Mouse (Mus musculus) heart, adult 2 months (tissue): ENCODE results near the gene Lingo3. TPM values are rescaled to one million over a fixed set of nuclear protein-coding genes. Genes with fewer than 3 reads are reported as not detected.

Source experiments
- DNase-seq, 2 experiments: peaks; one replicate each; pipeline ENCODE4 v3.0.0; 2021
- H3K27ac ChIP-seq: fragments of 200-600 bp; 2 replicates; pipeline ENCODE4 v1.8.1; 2022
- H3K27me3 ChIP-seq: fragments of 200-500 bp; 2 replicates; pipeline ENCODE4 v1.6.1; 2012; ENCODE audit warnings: mild to moderate bottlenecking, low read length, inconsistent platforms, mixed read lengths; ENCODE audit not compliant: control insufficient read depth, insufficient read depth
- H3K36me3 ChIP-seq: fragments of 200-500 bp; 2 replicates; pipeline ENCODE4 v1.6.1; 2012; ENCODE audit warnings: low read length, inconsistent platforms; ENCODE audit not compliant: control insufficient read depth, insufficient read depth
- H3K4me1 ChIP-seq: fragments of 200-500 bp; 2 replicates; pipeline ENCODE4 v1.6.1; 2011; ENCODE audit warnings: low read length; ENCODE audit not compliant: control insufficient read depth, insufficient read depth
- H3K4me3 ChIP-seq: fragments of 200-600 bp; 2 replicates; pipeline ENCODE4 v1.8.1; 2022
- H3K79me2 ChIP-seq: fragments of 200-500 bp; replicated peaks from 2 replicates; pipeline ENCODE4 v1.6.1; 2012; ENCODE audit warnings: mild to moderate bottlenecking, inconsistent platforms, low read length, moderate library complexity, mixed read lengths; ENCODE audit not compliant: control insufficient read depth, insufficient read depth
- H3K9ac ChIP-seq: fragments of 200-500 bp; 2 replicates; pipeline ENCODE4 v1.6.1; 2012; ENCODE audit warnings: low read depth, mild to moderate bottlenecking, control low read depth, inconsistent platforms, low read length, mixed read lengths
- CTCF ChIP-seq: fragments of 200-600 bp; IDR thresholded peaks from 2 replicates; pipeline ENCODE4 v1.8.1; 2022; ENCODE audit warnings: antibody characterized with exemption, mild to moderate bottlenecking, moderate library complexity
- EP300 ChIP-seq: fragments of 200-500 bp; IDR thresholded peaks from 2 replicates; pipeline ENCODE4 v1.6.1; 2011; ENCODE audit warnings: low read depth, low read length, control low read depth; ENCODE audit not compliant: insufficient read depth
- POLR2A ChIP-seq: fragments of 200-500 bp; IDR thresholded peaks from 2 replicates; pipeline ENCODE4 v1.6.1; 2011; ENCODE audit warnings: mild to moderate bottlenecking, low read depth, low read length, control low read depth; ENCODE audit not compliant: insufficient read depth
- WGBS: fragments of 180-500 bp; shearing (Covaris S2); methylation state at CpG from one replicate; pipeline ENCODE4 v1.1.7; 2018; 5-methylcytosine and 5-hydroxymethylcytosine counted together
- intact Hi-C: fragments of 180-260 bp; cut with DNase I; formaldehyde crosslinking; loops from one replicate; pipeline ENCODE4 v1.15.1; 2025
- polyA plus RNA-seq: library from polyadenylated mRNA; depleted of rRNA; stranded (reverse); fragments of >200 nt; gene quantifications from 2 replicates; pipeline ENCODE4 v1.2.3, GENCODE M21; 2012
- total RNA-seq, 2 experiments: library from RNA; stranded (reverse); gene quantifications; 2 replicates each; pipeline ENCODE4 v1.2.3; 2021

The Lingo3 gene
- total and polyA plus RNA-seq, 3 experiments: 10.7 to 15.8 (median 12.0) TPM

GRCm38 (mm10) chr10:80827063-80827869, 16.6 kb downstream of the Lingo3 start:
- DNase-seq: no peak
- Histone ChIP-seq H3K79me2 (peaks cover 7% of the 10 kb centered on the region), H3K27ac (peak overlapping the region; percentile 99), H3K27me3 (no peaks in the 10 kb centered on the region), H3K36me3 (peaks cover 7% of the 10 kb centered on the region; the same call in 1 of the 2 replicates), H3K9ac (peak overlapping the region; percentile 92), H3K4me3 (peak overlapping the region; percentile 98), H3K4me1 (peaks cover 12% of the 10 kb centered on the region)
- intact Hi-C loops: loop anchor here (2.0 kb wide), 1 partner anchor 28 kb away; the partner anchor contains the start of genes Plekhj1 and Sf3a2
- 3% methylated on average over 29 of the region's 29 CpGs for WGBS
- TF ChIP-seq EP300 (no peak), CTCF (no peak), POLR2A (no peak)

- peak within 1 kb of the TSS; percentile 98 for H3K4me3 ChIP-seq
- TF ChIP-seq EP300 (peak; percentile 55; the same call in 1 of the 2 replicates), POLR2A (peak; percentile 98), CTCF (peak; percentile 27)
- peaks cover 12% of the 10 kb centered on the region for H3K4me1 ChIP-seq
- no peaks in the 10 kb centered on the region for H3K27me3 ChIP-seq
- peak within 1 kb of the TSS; percentile 92 for H3K9ac ChIP-seq
- peak; percentile 98 to 99 for DNase-seq
- H3K36me3 ChIP-seq: peaks cover 7% of the 10 kb centered on the region; the same call in 1 of the 2 replicates
- peak within 1 kb of the TSS; percentile 99 for H3K27ac ChIP-seq
- peaks cover 7% of the 10 kb centered on the region for H3K79me2 ChIP-seq
- WGBS: under 1% methylated on average over 82 of the region's 82 CpGs
- intact Hi-C loops: loop anchor here (2.0 kb wide), 1 partner anchor 28 kb away; the partner anchor contains the start of genes Plekhj1 and Sf3a2
These were observed 17.4 kb downstream of the Lingo3 start, which contains the start of gene Oaz1 for GRCm38 (mm10) chr10:80826151-80827062. Gene Oaz1 (plus strand): TSS chr10:80826656.

- WGBS: 64% methylated on average over 2 of the region's 2 CpGs
- intact Hi-C loops: loop anchor here (2.0 to 5.0 kb wide), 2 partner anchors 30 to 172 kb away; partner anchors contain the start of genes Lsm7 and Sppl2b
- Histone ChIP-seq H3K27me3 (no peaks in the 10 kb centered on the region), H3K36me3 (peaks cover 4% of the 10 kb centered on the region; the same call in 1 of the 2 replicates), H3K4me3 (no peak overlapping the region), H3K79me2 (peaks cover 7% of the 10 kb centered on the region), H3K4me1 (peaks cover 7% of the 10 kb centered on the region), H3K9ac (no peak overlapping the region), H3K27ac (no peak overlapping the region)
- TF ChIP-seq EP300: no peak
- no peak for TF ChIP-seq CTCF
- no peak for DNase-seq
These were observed 19.0 kb downstream of the Lingo3 start for GRCm38 (mm10) chr10:80824827-80825226.

GRCm38 (mm10) chr10:80823847-80824643, 19.8 kb downstream of the Lingo3 start:
- Histone ChIP-seq H3K4me1 (peaks cover 4% of the 10 kb centered on the region), H3K36me3 (no peaks in the 10 kb centered on the region), H3K9ac (no peak overlapping the region), H3K27me3 (no peaks in the 10 kb centered on the region), H3K27ac (no peak overlapping the region), H3K79me2 (peaks cover 7% of the 10 kb centered on the region), H3K4me3 (no peak overlapping the region)
- DNase-seq: no peak
- 50% methylated on average over 8 of the region's 8 CpGs for WGBS
- TF ChIP-seq EP300 (no peak), CTCF (no peak), POLR2A (no peak)
- intact Hi-C loops: loop anchor here (2.0 to 5.0 kb wide), 2 partner anchors 31 to 173 kb away; partner anchors contain the start of genes Lsm7 and Sppl2b

- no peaks in the 10 kb centered on the region for H3K27me3 ChIP-seq
- no peak overlapping the region for H3K4me3 ChIP-seq
- H3K9ac ChIP-seq: no peak overlapping the region
- WGBS: 88% methylated on average over 1 of the region's 1 CpGs
- no peaks in the 10 kb centered on the region for H3K36me3 ChIP-seq
- DNase-seq: no peak
- intact Hi-C loops: loop anchor here (5.0 kb wide), 1 partner anchor 174 kb away; no protein-coding TSS in a partner anchor
- TF ChIP-seq EP300: no peak
- TF ChIP-seq CTCF: peak; percentile 37
- H3K79me2 ChIP-seq: peaks cover 7% of the 10 kb centered on the region
- peaks cover 4% of the 10 kb centered on the region for H3K4me1 ChIP-seq
- H3K27ac ChIP-seq: no peak overlapping the region
These were observed 20.5 kb downstream of the Lingo3 start for GRCm38 (mm10) chr10:80823316-80823715.
